Mouse (Mus musculus): ENCODE data around the gene Nup210l. TPM values are rescaled to one million over a fixed set of nuclear protein-coding genes. Genes with fewer than 3 reads are reported as not detected.

Gene Nup210l
- total RNA-seq, 2 experiments from 2014 or later = 0.08 TPM

- intact Hi-C loops (cut with DNase I) = no loop called here
- DNase-seq (ENCODE audit: low spot score) = no peak
Observed at GRCm38 (mm10) chr3:90145461-90145860, 41.5 kb downstream of the Nup210l start.

DNA sequence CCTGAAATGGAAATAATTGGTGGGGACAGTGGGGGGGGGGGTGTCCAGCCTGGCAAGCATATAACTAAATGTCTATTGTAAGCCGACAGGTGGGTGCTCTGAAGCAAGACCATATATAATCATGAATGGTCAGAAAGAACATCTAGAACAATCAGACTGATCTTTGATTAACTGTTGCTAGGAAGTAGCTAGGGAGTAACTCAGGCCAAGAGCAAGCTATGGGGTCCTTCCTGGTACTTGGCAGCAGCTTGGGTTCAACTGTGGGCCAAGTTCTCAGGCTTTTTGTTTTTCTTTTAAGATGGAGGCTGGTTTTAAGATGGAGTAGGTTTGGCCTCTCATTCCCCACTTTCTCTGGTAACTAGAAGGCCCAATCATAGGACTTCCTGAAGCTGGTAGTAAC is 42.7 kb downstream of the Nup210l start:
- intact Hi-C loops (cut with DNase I) = no loop called here
- no peak for DNase-seq (ENCODE audit: low spot score)

GRCm38 (mm10) chr3:90151086-90151740 is 47.3 kb downstream of the Nup210l start:
- intact Hi-C loops (cut with DNase I) = no loop called here
- DNase-seq (ENCODE audit: low spot score) = no peak

DNA sequence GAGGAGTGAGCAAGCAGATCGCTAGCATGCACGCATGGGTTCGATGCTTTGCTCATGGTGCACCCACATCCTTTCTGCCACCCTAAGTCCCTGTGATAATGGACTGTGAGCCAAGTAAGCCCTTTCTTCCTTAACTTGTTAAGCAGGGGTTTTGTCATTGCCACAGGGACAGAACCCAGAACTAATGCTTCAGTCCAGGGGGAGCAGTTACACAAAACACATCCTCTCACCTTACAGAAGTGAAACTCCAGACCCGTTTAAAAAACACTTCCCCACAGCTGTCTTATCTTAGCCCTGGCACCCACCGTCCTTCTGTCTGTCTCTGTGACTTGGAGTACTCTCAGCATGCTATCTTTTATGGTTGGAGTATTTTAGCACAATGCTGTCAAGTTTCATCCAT is 52.1 kb downstream of the Nup210l start:
- intact Hi-C loops (cut with DNase I) = no loop called here
- no peak for DNase-seq (ENCODE audit: low spot score)

GRCm38 (mm10) chr3:90159757-90160156 is 55.8 kb downstream of the Nup210l start:
- no peak for DNase-seq (ENCODE audit: low spot score)

DNA sequence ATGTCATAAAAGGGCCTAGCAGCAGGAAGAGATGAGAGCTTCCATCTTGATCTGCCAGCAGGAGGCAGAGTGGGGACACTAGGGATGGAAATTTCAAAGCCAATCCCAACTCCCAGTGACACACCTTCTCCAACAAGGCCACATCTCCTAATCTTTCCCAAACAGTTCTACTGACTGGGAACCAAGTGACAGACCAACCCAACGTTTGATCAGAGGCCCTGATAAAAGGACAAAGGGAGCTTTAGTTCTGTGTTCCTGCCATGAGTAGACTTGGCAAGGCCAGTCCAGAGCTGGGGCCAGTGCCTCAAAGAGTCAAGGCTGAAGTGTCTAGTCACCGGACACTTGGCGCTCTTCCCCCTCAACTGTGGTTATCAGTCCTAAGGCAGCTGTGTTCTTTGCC is 57.6 kb downstream of the Nup210l start:
- intact Hi-C loops (cut with DNase I) = no loop called here

More at GRCm38 (mm10) chr3:90159757-90160156, 55.8 kb downstream of the Nup210l start:
- intact Hi-C loops (cut with DNase I) = no loop called here

DNA sequence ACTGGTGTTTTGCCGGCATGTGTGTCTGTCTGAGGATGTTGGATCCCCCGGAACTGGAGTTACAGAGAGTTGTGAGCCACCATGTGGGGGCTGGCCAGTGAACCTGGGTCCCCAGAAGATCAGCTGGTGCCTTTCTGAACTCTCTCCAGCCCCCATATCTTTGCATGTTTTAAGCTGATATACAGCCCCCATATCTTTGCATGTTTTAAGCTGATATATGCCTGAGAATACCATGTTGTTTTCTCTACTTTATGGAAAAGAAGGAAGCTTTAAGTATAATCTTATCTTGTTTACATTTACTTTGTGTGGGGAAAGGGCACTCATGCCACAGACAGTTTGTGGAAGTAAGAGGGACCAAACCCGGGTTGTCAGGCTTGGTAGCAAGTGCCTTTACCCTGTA is 75.6 kb downstream of the Nup210l start:
- no peak for DNase-seq (ENCODE audit: low spot score)
- intact Hi-C loops (cut with DNase I) = no loop called here

More for the DNA sequence above, 57.6 kb downstream of the Nup210l start:
- no peak for DNase-seq (ENCODE audit: low spot score)

GRCm38 (mm10) chr3:90183581-90183980 is 79.6 kb downstream of the Nup210l start:
- no peak for DNase-seq (ENCODE audit: low spot score)
- intact Hi-C loops (cut with DNase I) = no loop called here

- intact Hi-C loops (cut with DNase I) = no loop called here
- no peak for DNase-seq (ENCODE audit: low spot score)
Observed at GRCm38 (mm10) chr3:90190859-90191510, 87.1 kb downstream of the Nup210l start.

DNA sequence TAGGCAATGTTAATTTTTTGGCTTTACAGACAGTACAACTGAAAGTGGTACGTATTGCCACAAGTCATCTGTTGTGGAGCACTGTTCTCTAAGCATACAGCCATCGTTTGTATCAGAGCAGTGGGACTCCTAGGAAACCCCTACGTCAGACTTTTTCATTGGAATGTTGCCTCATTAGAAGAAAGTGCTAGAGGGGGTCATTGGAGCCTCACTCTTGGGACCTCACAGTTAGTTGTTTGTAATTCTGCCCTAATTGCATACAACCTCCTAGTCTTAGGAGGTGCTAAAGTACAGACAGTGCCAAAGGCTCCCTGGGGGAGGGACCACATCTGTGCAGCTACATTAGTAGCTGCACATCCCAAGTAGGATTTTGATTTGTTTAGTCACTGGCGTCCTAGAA is 90.8 kb downstream of the Nup210l start:
- intact Hi-C loops (cut with DNase I) = no loop called here
- no peak for DNase-seq (ENCODE audit: low spot score)

GRCm38 (mm10) chr3:90195644-90196043 is 91.7 kb downstream of the Nup210l start:
- intact Hi-C loops (cut with DNase I) = no loop called here
- no peak for DNase-seq (ENCODE audit: low spot score)

DNA sequence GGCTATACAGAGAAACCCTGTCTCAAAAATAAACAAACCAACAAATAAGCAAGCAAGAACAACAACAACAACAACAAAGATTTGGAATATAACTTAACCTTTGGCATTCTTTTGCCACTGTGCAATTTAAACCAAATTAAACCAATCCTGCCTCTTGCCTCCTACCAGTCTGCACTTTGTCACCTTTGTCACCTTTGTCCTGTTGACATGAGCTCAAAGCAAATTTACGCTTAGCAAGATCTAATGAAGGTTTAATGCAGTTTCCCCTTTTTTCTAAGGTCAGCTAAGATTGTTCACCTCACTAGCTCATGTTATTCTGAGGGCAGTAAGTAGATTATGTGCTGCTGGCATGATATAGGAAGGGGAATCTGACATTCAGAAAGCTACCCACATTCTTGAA is 93.6 kb downstream of the Nup210l start:
- DNase-seq (ENCODE audit: low spot score) = no peak
- intact Hi-C loops (cut with DNase I) = no loop called here

GRCm38 (mm10) chr3:90202884-90203283 is 99.0 kb downstream of the Nup210l start:
- intact Hi-C loops (cut with DNase I) = no loop called here

GRCm38 (mm10) chr3:90203619-90204018 is 99.7 kb downstream of the Nup210l start:
- intact Hi-C loops (cut with DNase I) = no loop called here
- no peak for DNase-seq (ENCODE audit: low spot score)

More at GRCm38 (mm10) chr3:90202884-90203283, 99.0 kb downstream of the Nup210l start:
- no peak for DNase-seq (ENCODE audit: low spot score)

- no peak for DNase-seq (ENCODE audit: low spot score)
- intact Hi-C loops (cut with DNase I) = no loop called here
Observed at GRCm38 (mm10) chr3:90204582-90204981, 100.7 kb downstream of the Nup210l start.

- intact Hi-C loops (cut with DNase I) = no loop called here
- DNase-seq (ENCODE audit: low spot score) = no peak
Observed at GRCm38 (mm10) chr3:90208662-90209061, 104.7 kb downstream of the Nup210l start.

- intact Hi-C loops (cut with DNase I) = no loop called here
- DNase-seq (ENCODE audit: low spot score) = no peak
Observed at GRCm38 (mm10) chr3:90209908-90210566, 106.1 kb downstream of the Nup210l start.

- intact Hi-C loops (cut with DNase I) = no loop called here
- no peak for DNase-seq (ENCODE audit: low spot score)
Observed at GRCm38 (mm10) chr3:90211475-90212398, 107.8 kb downstream of the Nup210l start.

GRCm38 (mm10) chr3:90212723-90213122 is 108.8 kb downstream of the Nup210l start:
- intact Hi-C loops (cut with DNase I) = no loop called here

DNA sequence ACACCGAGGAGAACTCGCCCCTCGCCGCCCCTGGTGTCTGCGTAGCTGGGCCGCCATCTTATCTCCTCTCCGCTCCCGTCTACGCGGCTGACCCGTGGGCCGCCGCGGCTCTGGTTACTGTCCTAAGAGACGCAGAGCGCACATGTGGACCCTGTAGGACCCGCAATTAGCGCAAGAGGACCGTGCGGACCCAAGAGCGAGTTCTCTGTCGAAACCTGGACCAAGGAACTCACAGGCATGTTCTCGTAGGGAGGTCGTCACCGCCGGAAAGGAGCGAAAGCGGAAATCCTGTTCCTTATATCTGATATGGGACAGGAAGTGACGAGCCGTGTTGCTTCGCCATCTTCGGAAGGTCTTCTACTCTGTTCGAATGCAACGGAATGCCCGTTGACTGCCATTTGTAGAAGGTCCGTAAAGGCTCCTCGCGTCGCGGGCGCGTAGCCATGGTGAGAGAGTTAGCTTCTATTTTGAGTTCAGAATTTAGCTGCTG is 109.5 kb downstream of the Nup210l start, which contains the start of the genes Rps27 and Rab13:
Gene Rps27, minus strand, starts transcription at position 275 of the 490 bp plus-strand sequence.
Gene Rab13, plus strand, starts transcription at position 319 of the 490 bp plus-strand sequence.
- DNase-seq (ENCODE audit: low spot score) = peak; percentile 83

More at GRCm38 (mm10) chr3:90212723-90213122, 108.8 kb downstream of the Nup210l start:
- no peak for DNase-seq (ENCODE audit: low spot score)

More for the DNA sequence above, 109.5 kb downstream of the Nup210l start, which contains the start of the genes Rps27 and Rab13:
- intact Hi-C loops (cut with DNase I) = no loop called here

Measured in heart, postnatal 25 days (tissue).